Mouse (Mus musculus) heart, postnatal 25 days (tissue): Measurements from ENCODE around the gene Fbxw2. TPM values are rescaled to one million over a fixed set of nuclear protein-coding genes. Genes with fewer than 3 reads are reported as not detected.

Experiments
- total RNA-seq, 2 experiments: library from RNA; stranded (reverse); gene quantifications; 2 replicates each; pipeline ENCODE4 v1.2.3; 2021

The Fbxw2 gene
- total RNA-seq, 2 experiments from 2014 or later = 41.9 to 45.2 TPM

Other genes starting within 250 kb of the Fbxw2 start
- 10 to 100 TPM; 35.6 to 38.0 TPM for gene Gapvd1, start 71.1 kb downstream of the Fbxw2 start, total RNA-seq
- gene Hspa5, start 54.3 kb downstream of the Fbxw2 start, total RNA-seq = 100 to 1,000 TPM; 686 to 854 TPM
- 10 to 100 TPM; 11.3 to 15.5 TPM for gene Rabepk, start 26.4 kb downstream of the Fbxw2 start, total RNA-seq
- gene Gm34653, start 6.7 kb upstream of the Fbxw2 start, total RNA-seq = not detected
- gene Cutal, start 48.1 kb upstream of the Fbxw2 start, total RNA-seq = under 1 TPM; 0.57 to 0.98 TPM
- gene Psmd5, start 48.7 kb upstream of the Fbxw2 start, total RNA-seq = 10 to 100 TPM; 11.9 to 16.3 TPM
- 1 to 10 TPM in 1 of 2 experiments, under 1 TPM in 1; 0.70 to 1.1 TPM for gene Phf19, start 87.7 kb upstream of the Fbxw2 start, total RNA-seq
- gene Traf1, start 135.5 kb upstream of the Fbxw2 start, total RNA-seq = 1 to 10 TPM; 1.0 to 1.3 TPM
- not detected for gene Hc, start 235.1 kb upstream of the Fbxw2 start, total RNA-seq